Mouse (Mus musculus): ENCODE data around the gene Dok4. TPM values are rescaled to one million over a fixed set of nuclear protein-coding genes. Genes with fewer than 3 reads are reported as not detected.
A peak's percentile ranks its signal among the peaks of the same experiment; 100 is the strongest.
"Not testable (repeated sequence)": the region's sequence is repeated elsewhere in the genome, so short reads cannot be mapped to it uniquely, and the experiment has no call there.

Gene Dok4
- total RNA-seq, 1 experiment from 2014 or later, result 2.2 TPM

GRCm38 (mm10) chr8:94857346-94858173 is 18.6 kb downstream of the Dok4 start, which contains the start of gene Polr2c:
Gene Polr2c (plus strand): TSS chr8:94857450.
- ATAC-seq (ENCODE audit: extremely low read depth, insufficient number of reproducible peaks, low FRiP score, poor library complexity, severe bottlenecking), result peak; percentile 71

- no peak for ATAC-seq (ENCODE audit: extremely low read depth, insufficient number of reproducible peaks, low FRiP score, poor library complexity, severe bottlenecking)
Measured at GRCm38 (mm10) chr8:94857011-94857345, 19.2 kb downstream of the Dok4 start.

- not testable (repeated sequence) for ATAC-seq (ENCODE audit: extremely low read depth, insufficient number of reproducible peaks, low FRiP score, poor library complexity, severe bottlenecking)
Measured at GRCm38 (mm10) chr8:94854761-94855160, 21.4 kb downstream of the Dok4 start.

GRCm38 (mm10) chr8:94850049-94850448 is 26.1 kb downstream of the Dok4 start:
- no peak for ATAC-seq (ENCODE audit: extremely low read depth, insufficient number of reproducible peaks, low FRiP score, poor library complexity, severe bottlenecking)

GRCm38 (mm10) chr8:94841183-94841582 is 34.9 kb downstream of the Dok4 start:
- no peak for ATAC-seq (ENCODE audit: extremely low read depth, insufficient number of reproducible peaks, low FRiP score, poor library complexity, severe bottlenecking)

- ATAC-seq (ENCODE audit: extremely low read depth, insufficient number of reproducible peaks, low FRiP score, poor library complexity, severe bottlenecking), result no peak
Measured at GRCm38 (mm10) chr8:94838600-94838999, 37.5 kb downstream of the Dok4 start.

GRCm38 (mm10) chr8:94837662-94838574 is 38.2 kb downstream of the Dok4 start, which contains the start of the genes Coq9 and Ciapin1:
Gene Coq9 (plus strand): TSS chr8:94838321.
Gene Ciapin1 (minus strand): TSS chr8:94838358.
- ATAC-seq (ENCODE audit: extremely low read depth, insufficient number of reproducible peaks, low FRiP score, poor library complexity, severe bottlenecking), result peak; percentile 98

GRCm38 (mm10) chr8:94836456-94837240 is 39.5 kb downstream of the Dok4 start:
- ATAC-seq (ENCODE audit: extremely low read depth, insufficient number of reproducible peaks, low FRiP score, poor library complexity, severe bottlenecking), result no peak

GRCm38 (mm10) chr8:94835751-94836150 is 40.4 kb downstream of the Dok4 start:
- ATAC-seq (ENCODE audit: extremely low read depth, insufficient number of reproducible peaks, low FRiP score, poor library complexity, severe bottlenecking), result not testable (repeated sequence)

- not testable (repeated sequence) for ATAC-seq (ENCODE audit: extremely low read depth, insufficient number of reproducible peaks, low FRiP score, poor library complexity, severe bottlenecking)
Measured at GRCm38 (mm10) chr8:94833901-94834405, 42.2 kb downstream of the Dok4 start.

- no peak for ATAC-seq (ENCODE audit: extremely low read depth, insufficient number of reproducible peaks, low FRiP score, poor library complexity, severe bottlenecking)
Measured at GRCm38 (mm10) chr8:94828284-94828683, 47.8 kb downstream of the Dok4 start.

GRCm38 (mm10) chr8:94826210-94826609 is 49.9 kb downstream of the Dok4 start:
- ATAC-seq (ENCODE audit: extremely low read depth, insufficient number of reproducible peaks, low FRiP score, poor library complexity, severe bottlenecking), result no peak

- no peak for ATAC-seq (ENCODE audit: extremely low read depth, insufficient number of reproducible peaks, low FRiP score, poor library complexity, severe bottlenecking)
Measured at GRCm38 (mm10) chr8:94825170-94825569, 51.0 kb downstream of the Dok4 start.

GRCm38 (mm10) chr8:94822637-94823560 is 53.2 kb downstream of the Dok4 start:
- ATAC-seq (ENCODE audit: extremely low read depth, insufficient number of reproducible peaks, low FRiP score, poor library complexity, severe bottlenecking), result 0 out of 2 replicates have a peak, but pooled peaks have one; percentile 27

- ATAC-seq (ENCODE audit: extremely low read depth, insufficient number of reproducible peaks, low FRiP score, poor library complexity, severe bottlenecking), result no peak
Measured at GRCm38 (mm10) chr8:94821381-94821780, 54.7 kb downstream of the Dok4 start.

GRCm38 (mm10) chr8:94820553-94820952 is 55.6 kb downstream of the Dok4 start:
- ATAC-seq (ENCODE audit: extremely low read depth, insufficient number of reproducible peaks, low FRiP score, poor library complexity, severe bottlenecking), result no peak

- no peak for ATAC-seq (ENCODE audit: extremely low read depth, insufficient number of reproducible peaks, low FRiP score, poor library complexity, severe bottlenecking)
Measured at GRCm38 (mm10) chr8:94819671-94820179, 56.4 kb downstream of the Dok4 start.
